Comparison of ENCODE assay signal across 8 mouse cellular contexts in the genomic region with DNA sequence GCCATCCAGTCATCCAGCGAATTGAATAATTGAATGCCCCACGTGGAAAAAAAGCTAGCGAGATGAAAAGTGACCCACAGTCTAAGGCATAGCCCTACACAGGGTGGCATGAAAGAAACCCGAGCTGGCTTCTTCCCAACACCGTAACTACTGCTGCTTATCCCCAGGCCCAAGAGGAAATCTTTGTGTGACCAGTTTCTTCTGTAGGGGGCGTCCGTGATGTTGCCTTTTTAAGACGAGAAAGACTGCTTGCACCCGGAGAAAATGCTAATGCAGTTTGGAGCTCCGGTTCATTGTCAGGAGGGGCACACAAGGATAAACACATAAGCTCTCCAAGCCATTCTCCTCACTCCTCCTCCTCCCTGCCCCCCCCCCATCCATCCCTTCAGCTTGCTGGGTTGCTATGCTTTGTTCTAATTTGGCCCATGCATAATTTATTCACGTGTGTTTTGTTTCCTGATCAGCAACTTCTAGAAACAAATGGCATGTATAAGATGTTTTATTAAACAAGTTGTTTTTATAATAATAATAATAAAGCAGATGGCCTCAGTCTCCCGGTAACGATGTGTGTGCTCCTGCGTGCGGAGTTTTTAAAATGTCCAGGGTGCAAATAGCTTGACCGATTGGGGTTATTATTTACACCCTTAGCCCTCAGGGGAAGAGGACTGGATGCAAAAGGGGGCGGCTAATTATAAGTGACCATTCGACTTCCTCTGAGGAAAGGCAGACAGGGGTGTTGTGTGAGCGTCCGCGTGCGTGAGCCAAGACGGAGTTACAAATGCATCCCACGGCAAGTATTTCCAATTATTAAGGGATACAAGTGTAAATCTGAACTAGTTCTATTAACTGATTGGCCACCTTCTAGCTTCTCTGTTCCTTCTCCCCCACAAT. TPM values are rescaled to one million over a fixed set of nuclear protein-coding genes. Genes with fewer than 3 reads are reported as not detected.
A peak's percentile ranks its signal among the peaks of the same experiment; 100 is the strongest.
DNase-seq lines count a peak whose midpoint lies in the region; ATAC-seq and TF ChIP-seq lines count a peak whose summit lies in the region.

No protein-coding gene starts in this region.

- ATAC-seq in frontal cortex, adult (ENCODE audit: low TSS enrichment), result no peak
- no peak for ATAC-seq in heart, postnatal 0 days (ENCODE audit: insufficient read depth, low read depth)
- ATAC-seq in midbrain, embryonic 11.5 days (ENCODE audit: low FRiP score), result no peak

- H3K27me3 ChIP-seq in thymus, adult 2 months (ENCODE audit: control insufficient read depth, insufficient read depth, low read length), result peaks cover 32% of the 10 kb centered on the region
- peaks cover 5% of the 10 kb centered on the region; the same call in 1 of the 2 replicates for H3K27me3 ChIP-seq in heart, postnatal 0 days (ENCODE audit: control insufficient read depth, insufficient read depth, low read length)
- H3K27me3 ChIP-seq in midbrain, embryonic 11.5 days (ENCODE audit: control insufficient read depth, insufficient read depth, low read length), result peaks cover 13% of the 10 kb centered on the region

- no peak for TF ChIP-seq EP300 in heart, postnatal 0 days (IDR thresholded peaks at IDR 0.05; ENCODE audit: low read depth)

- peaks cover 20% of the 10 kb centered on the region for H3K4me1 ChIP-seq in thymus, adult 2 months (replicated peaks; ENCODE audit: control insufficient read depth, insufficient read depth, low read length)
- H3K4me1 ChIP-seq in heart, postnatal 0 days (ENCODE audit: control insufficient read depth, insufficient read depth), result peaks cover 24% of the 10 kb centered on the region; the same call in 1 of the 2 replicates
- peaks cover 16% of the 10 kb centered on the region for H3K4me1 ChIP-seq in midbrain, embryonic 11.5 days (ENCODE audit: control insufficient read depth, insufficient read depth, low read length)

- H3K27ac ChIP-seq in thymus, adult 2 months (ENCODE audit: control insufficient read depth, insufficient read depth, low read length), result no peak overlapping the region
- H3K27ac ChIP-seq in heart, postnatal 0 days (ENCODE audit: low read depth), result no peak overlapping the region
- no peak overlapping the region for H3K27ac ChIP-seq in midbrain, embryonic 11.5 days (ENCODE audit: low read depth, low read length)

- H3K4me3 ChIP-seq in thymus, adult 2 months (ENCODE audit: control insufficient read depth, insufficient read depth, low read length), result no peak overlapping the region
- H3K4me3 ChIP-seq in heart, postnatal 0 days (ENCODE audit: low read depth, low read length), result peak overlapping the region; percentile 93
- peak overlapping the region; percentile 46 for H3K4me3 ChIP-seq in midbrain, embryonic 11.5 days (ENCODE audit: low read depth, low read length)

- 11% methylated on average over 24 of the region's 24 CpGs for WGBS in thymus, adult 2 months
- 5% methylated on average over 24 of the region's 24 CpGs for WGBS in heart, postnatal 0 days
- WGBS in midbrain, embryonic 11.5 days, result under 1% methylated on average over 24 of the region's 24 CpGs

- H3K9ac ChIP-seq in heart, postnatal 0 days (replicated peaks; ENCODE audit: low read depth, low read length), result peak overlapping the region; percentile 80
- H3K9ac ChIP-seq in midbrain, embryonic 11.5 days (ENCODE audit: low read length), result peak overlapping the region; percentile 60; the same call in 1 of the 2 replicates

- no peaks in the 10 kb centered on the region for H3K9me3 ChIP-seq in heart, postnatal 0 days (replicated peaks; ENCODE audit: control insufficient read depth, low read length)
- H3K9me3 ChIP-seq in midbrain, embryonic 11.5 days (ENCODE audit: control insufficient read depth, low read length), result no peaks in the 10 kb centered on the region

- DNase-seq in frontal cortex, postnatal 10 days (ENCODE audit: low spot score in 2 of 2), result peak; percentile 23 to 24
- DNase-seq in thymus, adult 2 months, result peak; percentile 8
- DNase-seq in thymus, adult 18-20 months, result no peak
- DNase-seq in heart, postnatal 0 days (ENCODE audit: low spot score), result no peak
- DNase-seq in midbrain, embryonic 11.5 days (ENCODE audit: low spot score, missing footprints), result peak; percentile 94
- no peak for DNase-seq in urinary bladder, postnatal 10 days (ENCODE audit: low spot score)
- no peak for DNase-seq in kidney, postnatal 36 days

- no peak for TF ChIP-seq POLR2A in thymus, adult 2 months (IDR thresholded peaks at IDR 0.05; ENCODE audit: control insufficient read depth, extremely low read depth, insufficient read depth, low read length, poor library complexity)

- TF ChIP-seq CTCF in thymus, adult 2 months (IDR thresholded peaks at IDR 0.05; ENCODE audit: borderline replicate concordance, control insufficient read depth, extremely low read depth, insufficient read depth, low read length, poor library complexity), result no peak
- TF ChIP-seq CTCF in heart, postnatal 0 days (IDR thresholded peaks at IDR 0.05; ENCODE audit: low read depth), result no peak

- peak overlapping the region; percentile 99 for H3K4me2 ChIP-seq in heart, postnatal 0 days (ENCODE audit: low read depth, low read length)
- peak overlapping the region; percentile 90 for H3K4me2 ChIP-seq in midbrain, embryonic 11.5 days

- no peaks in the 10 kb centered on the region for H3K36me3 ChIP-seq in thymus, adult 2 months (ENCODE audit: control insufficient read depth, insufficient read depth, low read length)
- H3K36me3 ChIP-seq in heart, postnatal 0 days (replicated peaks; ENCODE audit: control insufficient read depth, insufficient read depth, low read length), result no peaks in the 10 kb centered on the region
- no peaks in the 10 kb centered on the region for H3K36me3 ChIP-seq in midbrain, embryonic 11.5 days (ENCODE audit: control insufficient read depth, insufficient read depth, low read length)

RNA-seq across cellular contexts. Expression of a gene that starts 2.4 kb away (rescaled TPM):
- polyA plus RNA-seq in thymus, adult 2 months (2012; rRNA removed), result 0.27 and 0.65 TPM in 2 replicates
- 5.2 and 14.4 TPM in 2 replicates for total RNA-seq in heart, postnatal 0 days (2014; rRNA removed; ENCODE audit: low replicate concordance)
- polyA plus RNA-seq in heart, postnatal 0 days (2015; fragmentation: Nextera tagmentation; extraction: Ambion mirVana), result 15.3 and 18.5 TPM in 2 replicates
- 11.3 and 13.7 TPM in 2 replicates for polyA plus RNA-seq in midbrain, embryonic 11.5 days (2014; fragmentation: Nextera tagmentation; extraction: Ambion mirVana)

RNA-seq across cellular contexts. Expression of a gene that starts 35.2 kb away (rescaled TPM):
- polyA plus RNA-seq in thymus, adult 2 months (2012; rRNA removed), result 33.7 and 36.6 TPM in 2 replicates
- total RNA-seq in heart, postnatal 0 days (2014; rRNA removed; ENCODE audit: low replicate concordance), result 33.4 and 47.3 TPM in 2 replicates
- polyA plus RNA-seq in heart, postnatal 0 days (2015; fragmentation: Nextera tagmentation; extraction: Ambion mirVana), result 19.2 and 19.7 TPM in 2 replicates
- polyA plus RNA-seq in midbrain, embryonic 11.5 days (2014; fragmentation: Nextera tagmentation; extraction: Ambion mirVana), result 21.3 and 23.8 TPM in 2 replicates

Comparison
In these comparisons a context has a peak if more than half of its experiments do, and no peak if none do; other contexts are left out.
1. DNase-seq: peak in frontal cortex, postnatal 10 days (2 of 2), thymus, adult 2 months (single experiment) and midbrain, embryonic 11.5 days (single experiment); none in thymus, adult 18-20 months (0 of 2), heart, postnatal 0 days (single experiment), urinary bladder, postnatal 10 days (single experiment) and kidney, postnatal 36 days (0 of 2).